Mouse (Mus musculus): ENCODE measurements around the gene Phldb1. TPM values are rescaled to one million over a fixed set of nuclear protein-coding genes. Genes with fewer than 3 reads are reported as not detected.

Gene Phldb1
- total RNA-seq, 1 experiment from 2014 or later: 36.9 TPM

GRCm38 (mm10) chr9:44708925-44709324, 26.1 kb downstream of the Phldb1 start:
- DNase-seq: peak; percentile 54

DNA sequence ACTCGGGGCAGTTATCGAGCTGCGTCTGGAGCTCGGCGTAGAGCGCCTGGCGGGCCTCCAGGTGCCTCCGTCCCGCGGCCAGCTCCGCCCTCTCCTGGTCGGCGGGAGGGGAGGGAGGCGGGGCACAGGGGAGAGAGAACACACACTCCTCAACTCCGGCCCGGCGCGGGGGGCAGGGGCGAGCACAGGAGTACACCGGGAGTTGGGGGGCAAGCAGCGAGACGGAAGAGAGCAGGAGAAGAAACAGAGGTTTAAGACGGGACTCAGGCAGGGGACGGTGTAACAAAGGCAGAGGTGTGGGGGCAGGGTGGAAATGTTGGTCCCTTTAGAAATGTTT, 26.6 kb downstream of the Phldb1 start:
- DNase-seq: peak; percentile 90

DNA sequence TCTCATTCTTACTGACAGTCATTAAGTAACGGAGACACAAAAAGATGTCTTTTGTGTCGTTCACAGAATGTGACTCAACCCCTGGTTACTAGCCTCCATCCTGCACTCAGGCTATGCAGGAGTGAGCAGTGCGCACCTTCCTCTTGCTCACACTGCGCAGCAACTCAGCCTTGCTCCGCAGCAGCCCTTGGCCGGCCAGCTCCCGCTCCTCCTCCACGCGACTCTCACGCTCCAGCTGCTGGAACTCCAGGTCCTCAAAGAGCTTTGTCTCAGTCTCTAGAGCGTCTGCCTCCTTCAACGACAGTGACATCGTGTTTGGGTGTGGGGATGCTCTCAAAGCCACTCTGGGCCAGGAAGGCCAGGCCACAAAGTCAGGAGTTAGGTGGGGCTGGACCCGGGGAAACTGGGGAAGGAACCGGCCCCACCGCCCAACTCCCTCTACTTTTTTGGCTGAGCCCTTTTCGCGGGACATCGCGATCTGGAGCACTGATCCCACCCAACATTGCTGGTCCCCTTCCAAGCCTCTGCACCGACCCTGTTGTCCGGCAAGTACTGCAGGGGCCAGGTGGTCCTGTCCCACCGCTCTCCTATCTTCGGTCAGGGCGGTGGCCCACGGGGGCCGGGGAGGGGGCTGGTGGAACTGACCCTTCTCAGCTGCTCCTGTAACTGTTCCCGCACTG, 27.1 kb downstream of the Phldb1 start:
- no peak for DNase-seq

DNA sequence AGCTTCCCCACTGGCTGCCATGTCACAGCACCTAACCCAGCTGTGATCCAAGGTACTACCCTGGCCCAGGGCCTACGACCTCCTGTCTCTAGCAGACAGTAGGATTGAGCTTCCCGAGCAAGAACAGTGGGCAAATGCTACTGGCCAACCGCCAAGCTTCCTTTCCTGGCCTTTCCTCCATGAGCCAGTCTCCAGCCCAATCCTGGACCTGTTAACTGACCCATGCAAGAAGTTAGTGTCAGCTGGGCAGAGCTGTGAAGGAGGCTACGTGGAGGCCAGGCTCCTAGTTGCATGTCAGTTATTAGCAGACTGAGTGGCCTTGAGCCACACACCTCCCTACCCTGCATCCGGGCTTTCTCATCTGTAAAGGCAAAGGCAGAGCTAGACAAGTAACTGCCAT, 35.3 kb downstream of the Phldb1 start:
- no peak for DNase-seq

DNA sequence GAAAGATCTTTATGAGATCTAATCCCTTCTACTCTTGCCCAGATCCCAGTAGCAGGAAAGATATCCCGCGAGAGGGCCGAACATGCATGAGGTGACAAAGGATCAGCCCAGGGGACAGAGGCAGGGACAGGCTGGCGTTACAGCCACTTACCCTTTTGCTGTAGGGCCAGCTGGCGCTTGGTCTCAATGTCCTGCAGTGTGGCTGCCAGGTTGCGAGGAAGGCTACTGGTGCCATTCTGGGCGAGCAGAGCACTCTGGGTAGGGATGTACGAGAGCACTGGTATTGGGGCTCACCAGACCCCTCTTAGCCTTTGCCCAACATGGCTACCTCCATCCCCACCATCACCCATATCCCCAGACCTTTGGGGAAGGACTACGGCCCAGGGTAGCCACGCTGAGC, 35.8 kb downstream of the Phldb1 start:
- no peak for DNase-seq

DNA sequence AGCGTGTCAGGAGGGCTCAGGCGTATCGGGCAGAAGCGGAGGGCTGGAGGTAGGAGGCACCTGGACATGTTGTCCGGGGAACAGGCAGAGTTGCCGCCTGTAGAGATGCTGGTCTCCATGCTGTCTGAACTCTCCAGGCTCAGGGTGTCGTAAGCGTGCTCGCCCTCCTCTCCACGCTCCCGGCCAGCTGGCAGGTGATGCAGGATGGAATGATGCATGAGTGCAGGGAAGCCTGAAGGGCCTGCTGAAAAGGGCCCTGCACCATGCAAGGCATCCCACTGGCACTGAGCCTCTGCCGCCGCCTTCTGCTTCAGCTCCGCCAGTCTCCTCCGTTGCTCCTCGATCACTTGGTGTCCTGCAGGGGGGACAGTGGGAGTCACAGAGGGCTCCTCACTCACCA, 37.1 kb downstream of the Phldb1 start:
- no peak for DNase-seq

- DNase-seq: no peak
Observed at GRCm38 (mm10) chr9:44693071-44693470, 41.9 kb downstream of the Phldb1 start.

- DNase-seq: peak; percentile 63
Observed at GRCm38 (mm10) chr9:44691671-44692520, 43.1 kb downstream of the Phldb1 start.

GRCm38 (mm10) chr9:44690641-44691040, 44.4 kb downstream of the Phldb1 start:
- no peak for DNase-seq

- no peak for DNase-seq
Observed at GRCm38 (mm10) chr9:44688013-44688412, 47.0 kb downstream of the Phldb1 start.

DNA sequence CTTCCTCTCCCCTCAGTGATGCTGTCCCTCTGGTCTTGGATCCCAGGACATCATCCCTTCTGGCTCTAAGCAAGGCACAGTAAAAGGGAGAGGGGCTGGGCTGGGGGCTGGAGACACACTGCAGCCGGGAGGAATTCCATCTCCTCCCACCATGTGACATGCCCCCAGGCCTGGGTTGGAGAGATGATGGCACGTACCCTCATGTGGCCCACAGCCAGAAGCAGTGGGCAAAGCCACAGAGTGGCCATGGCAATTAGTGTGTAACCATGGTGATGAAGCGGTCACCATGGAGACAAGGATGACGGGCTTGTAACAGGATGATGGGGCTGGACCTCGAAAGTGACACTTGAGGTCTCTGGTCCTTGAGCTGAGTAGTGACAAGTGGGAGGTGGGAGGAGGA, 48.4 kb downstream of the Phldb1 start:
- no peak for DNase-seq

GRCm38 (mm10) chr9:44685346-44686330, 49.4 kb downstream of the Phldb1 start:
- DNase-seq: peak; percentile 74

DNA sequence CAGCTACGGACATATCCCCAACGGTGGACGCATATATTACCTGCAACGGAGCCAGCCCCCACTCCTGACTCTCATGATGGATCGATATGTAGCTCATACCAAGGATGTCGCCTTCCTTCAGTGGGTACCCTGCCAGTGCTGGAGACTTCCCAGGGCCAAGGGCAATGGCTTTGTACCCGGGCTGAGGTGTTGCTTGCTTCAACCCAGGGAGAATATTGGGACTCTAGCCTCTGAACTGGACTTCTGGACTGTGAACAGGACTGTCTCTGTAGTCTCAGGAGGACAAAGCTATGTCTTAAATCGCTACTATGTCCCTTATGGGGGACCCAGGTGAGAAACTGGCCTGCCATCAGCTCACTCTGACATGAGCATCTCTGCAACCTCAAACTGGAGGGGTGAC, 52.0 kb downstream of the Phldb1 start:
- DNase-seq: no peak

GRCm38 (mm10) chr9:44679565-44679964, 55.4 kb downstream of the Phldb1 start:
- no peak for DNase-seq

GRCm38 (mm10) chr9:44678288-44678871, 56.6 kb downstream of the Phldb1 start:
- no peak for DNase-seq

DNA sequence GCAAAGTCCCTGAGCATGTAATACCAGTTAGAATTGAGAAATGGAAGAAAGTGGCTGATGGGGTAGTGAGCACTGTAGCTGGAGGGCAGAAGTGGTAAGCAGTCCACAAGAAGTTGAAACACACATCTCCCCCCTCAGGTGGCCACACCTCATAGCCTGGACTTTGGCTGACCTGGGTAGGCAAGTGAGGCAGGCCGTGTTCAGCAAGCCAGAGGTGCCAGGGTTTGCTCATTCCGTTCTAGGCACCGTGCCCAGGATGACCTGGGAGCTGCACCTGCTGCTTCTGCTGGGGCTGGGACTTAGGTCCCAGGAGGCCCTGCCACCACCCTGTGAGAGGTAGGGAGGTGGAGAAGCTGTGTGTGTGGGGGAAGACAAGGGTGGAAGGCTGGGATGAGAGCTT, 62.0 kb downstream of the Phldb1 start, which contains the start of gene Treh:
Treh (plus strand) TSS at position 229 of the 400 bp plus-strand sequence.
- no peak for DNase-seq

DNA sequence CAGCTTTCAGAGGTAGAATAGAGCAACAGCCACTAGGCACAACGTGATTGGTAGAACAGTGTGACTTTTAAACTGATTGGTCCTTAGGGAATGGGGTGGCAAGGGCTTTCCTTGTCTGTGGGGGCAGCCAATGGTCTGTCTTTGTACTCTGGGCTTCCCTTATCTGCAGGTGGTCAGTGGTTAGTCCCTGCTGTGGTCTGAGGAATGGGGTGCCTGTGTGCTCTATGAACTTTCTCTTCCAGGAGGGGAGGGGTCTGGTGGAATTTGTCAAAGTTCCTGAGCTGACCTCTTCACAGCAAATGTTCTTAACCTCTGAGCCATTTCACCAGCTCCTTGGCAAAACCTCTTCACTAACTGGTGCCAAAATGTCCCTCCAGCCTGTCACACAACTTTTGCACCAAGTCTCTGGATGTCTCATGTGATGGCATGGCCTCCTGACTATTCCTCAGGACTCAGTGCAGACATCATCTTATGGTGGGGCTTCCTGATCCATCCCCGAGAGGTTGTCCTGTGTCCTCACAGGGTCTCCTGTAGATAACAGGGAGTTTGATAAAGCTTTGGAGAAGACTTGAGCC, 62.6 kb downstream of the Phldb1 start:
- no peak for DNase-seq

- DNase-seq: no peak
Observed at GRCm38 (mm10) chr9:44671416-44671815, 63.6 kb downstream of the Phldb1 start.

DNA sequence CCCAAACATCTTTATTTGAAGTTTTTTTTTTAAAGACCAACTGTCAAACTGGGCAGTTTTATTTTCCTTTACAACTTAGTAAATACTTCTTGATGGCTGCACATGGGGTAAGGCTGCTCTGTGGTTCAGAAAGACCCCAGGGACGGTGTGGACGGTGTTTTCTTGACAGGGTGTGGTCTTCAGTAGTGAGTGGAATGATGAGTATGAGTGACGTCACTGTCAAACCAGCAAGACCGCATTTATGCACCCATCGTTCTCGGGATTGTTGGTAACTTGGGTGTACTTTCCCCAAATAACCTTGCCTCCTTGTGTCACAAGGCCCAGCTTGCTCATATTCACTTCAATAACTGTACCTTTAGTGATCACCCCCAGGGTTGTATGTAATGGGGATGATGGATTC, 71.3 kb downstream of the Phldb1 start:
- no peak for DNase-seq

DNA sequence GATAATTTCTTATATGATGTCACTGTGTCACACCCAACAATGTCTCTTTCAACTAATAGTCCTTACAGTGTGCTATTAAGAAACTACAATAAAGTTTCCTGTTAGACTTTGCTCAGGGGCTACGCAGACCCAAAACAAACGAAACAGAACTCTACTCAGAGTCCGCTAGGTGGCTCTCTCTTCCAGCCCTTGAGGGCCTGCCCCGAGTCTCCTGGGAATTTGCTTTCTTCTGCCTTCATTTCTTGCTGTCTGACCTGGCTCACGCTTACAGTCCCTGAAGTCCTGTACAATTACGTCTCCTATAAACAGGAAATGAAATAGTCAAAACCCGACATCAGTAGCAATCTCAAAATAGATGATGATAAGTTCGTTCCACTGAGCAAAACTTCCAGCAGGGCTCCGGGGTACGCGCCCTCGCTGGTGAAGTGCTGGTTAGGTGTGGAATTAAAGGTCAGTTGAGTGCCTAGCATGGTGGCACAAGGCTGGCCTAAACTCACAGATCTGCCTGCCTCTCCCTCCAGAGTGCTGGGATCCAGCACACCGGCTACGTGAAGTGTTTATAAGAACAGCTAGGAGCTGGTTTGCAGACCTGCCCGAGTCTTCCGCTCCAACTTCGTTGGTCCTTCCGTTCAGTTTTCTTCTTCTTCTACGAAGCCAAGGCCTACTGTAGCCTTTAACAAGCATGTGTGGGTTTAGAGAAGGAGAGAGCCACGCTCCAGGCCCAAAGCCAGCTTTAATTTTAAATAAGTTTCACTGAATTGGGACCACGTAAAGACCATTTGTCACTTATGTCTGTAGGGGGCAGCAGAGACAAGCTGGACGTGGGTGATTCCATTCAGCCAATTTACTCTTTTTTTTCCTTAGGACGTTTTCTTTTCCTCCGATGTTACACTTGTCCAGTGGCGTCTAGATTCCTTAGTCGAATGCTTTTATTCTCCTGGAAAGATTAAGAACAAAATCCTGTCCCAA, 79.6 kb downstream of the Phldb1 start:
- DNase-seq: peak; percentile 44

DNA sequence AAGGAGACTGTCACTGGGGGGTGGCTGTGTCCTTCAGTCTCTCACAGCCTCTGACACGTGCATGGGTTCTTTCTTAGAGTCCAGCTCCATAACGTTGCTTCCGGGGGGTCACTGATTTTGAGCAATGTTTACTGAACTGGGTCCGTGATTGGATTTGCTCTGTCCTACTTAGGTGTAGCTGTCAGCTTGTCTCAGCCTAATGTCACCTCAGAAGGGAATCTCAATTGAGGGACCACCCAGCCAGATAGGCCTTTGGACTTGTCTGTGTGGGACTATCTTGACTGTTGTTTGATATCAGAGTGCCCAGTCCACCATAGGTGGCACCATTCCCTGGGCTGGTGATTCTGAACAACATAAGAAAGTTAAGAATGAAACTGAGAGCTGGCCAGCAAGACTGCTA, 81.1 kb downstream of the Phldb1 start:
- DNase-seq: no peak
